Mouse (Mus musculus) spleen, adult 2 months (tissue): ENCODE data around the gene Smad1. TPM values are rescaled to one million over a fixed set of nuclear protein-coding genes. Genes with fewer than 3 reads are reported as not detected.
A peak's percentile ranks its signal among the peaks of the same experiment; 100 is the strongest.

ENCODE experiments used
- DNase-seq, 2 experiments: peaks; one replicate each; pipeline versions ENCODE4 v3.0.0 to v3.0.0-alpha.2; 2012 to 2021; ENCODE audit warnings: low spot score in 2 of 2, low read depth in 1 of 2
- H3K27ac ChIP-seq: fragments of 200-500 bp; 2 replicates; pipeline ENCODE4 v1.5.1; 2012; ENCODE audit warnings: low read length, inconsistent platforms; ENCODE audit not compliant: insufficient read depth
- H3K27me3 ChIP-seq: fragments of 200-500 bp; 2 replicates; pipeline ENCODE4 v1.6.1; 2012; ENCODE audit warnings: mild to moderate bottlenecking, moderate library complexity, low read length, inconsistent platforms; ENCODE audit not compliant: control insufficient read depth, insufficient read depth
- H3K36me3 ChIP-seq: fragments of 200-500 bp; 2 replicates; pipeline ENCODE4 v1.6.1; 2012; ENCODE audit warnings: mild to moderate bottlenecking, low read length, inconsistent platforms; ENCODE audit not compliant: control insufficient read depth, insufficient read depth
- H3K4me1 ChIP-seq: fragments of 200-500 bp; 2 replicates; pipeline ENCODE4 v1.6.1; 2011; ENCODE audit warnings: inconsistent platforms; ENCODE audit not compliant: control insufficient read depth, insufficient read depth, insufficient read length
- H3K4me3 ChIP-seq: fragments of 200-500 bp; 2 replicates; pipeline ENCODE4 v1.5.1; 2011; ENCODE audit warnings: mild to moderate bottlenecking, inconsistent platforms; ENCODE audit not compliant: insufficient read depth, insufficient read length; ENCODE audit errors: extremely low read depth
- CTCF ChIP-seq: fragments of 200-500 bp; IDR thresholded peaks from 2 replicates; pipeline ENCODE4 v1.5.1; 2011; ENCODE audit warnings: mild to moderate bottlenecking, inconsistent platforms; ENCODE audit not compliant: insufficient read depth, insufficient read length, insufficient replicate concordance; ENCODE audit errors: extremely low read depth
- POLR2A ChIP-seq: fragments of 200-500 bp; IDR thresholded peaks from 2 replicates; pipeline ENCODE4 v1.6.1; 2011; ENCODE audit warnings: low read depth, low read length, inconsistent platforms
- WGBS: fragments of 180-500 bp; shearing (Covaris S2); methylation state at CpG from one replicate; pipeline ENCODE4 v1.1.7; 2018; 5-methylcytosine and 5-hydroxymethylcytosine counted together
- polyA plus RNA-seq: library from polyadenylated mRNA; depleted of rRNA; stranded (reverse); fragments of >200 nt; gene quantifications from 2 replicates; pipeline ENCODE4 v1.2.3, GENCODE M21; 2012

Smad1 gene
- polyA plus RNA-seq, 1 experiment = 16.7 TPM

DNA sequence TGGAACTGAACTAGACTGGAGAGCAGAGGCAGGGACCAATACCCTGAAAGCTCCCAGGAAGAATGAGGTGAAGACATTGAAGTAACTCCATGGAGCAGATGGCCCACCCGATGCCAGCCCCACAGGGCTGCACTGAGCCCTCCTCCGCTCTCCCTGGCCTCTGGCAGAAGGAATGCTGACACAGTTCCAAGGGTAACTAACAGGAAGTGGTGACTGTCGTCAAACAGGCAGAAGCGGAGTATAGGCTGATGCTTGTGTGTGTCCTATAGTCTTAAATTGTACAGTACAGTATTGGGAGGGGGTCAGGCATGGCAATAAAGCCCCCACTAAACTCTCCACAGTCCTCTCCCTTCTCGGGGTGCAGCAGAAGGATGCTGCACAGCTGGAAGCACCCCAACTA, 24.9 kb downstream of the Smad1 start:
- TF ChIP-seq POLR2A (no peak), CTCF (no peak)
- no peaks in the 10 kb centered on the region for H3K36me3 ChIP-seq
- H3K27ac ChIP-seq = peak overlapping the region; percentile 40; the same call in 1 of the 2 replicates
- H3K27me3 ChIP-seq = no peaks in the 10 kb centered on the region
- WGBS = 45% methylated on average over 5 of the region's 5 CpGs
- DNase-seq = no peak
- no peak overlapping the region for H3K4me3 ChIP-seq
- peaks cover 13% of the 10 kb centered on the region; the same call in 1 of the 2 replicates for H3K4me1 ChIP-seq

DNA sequence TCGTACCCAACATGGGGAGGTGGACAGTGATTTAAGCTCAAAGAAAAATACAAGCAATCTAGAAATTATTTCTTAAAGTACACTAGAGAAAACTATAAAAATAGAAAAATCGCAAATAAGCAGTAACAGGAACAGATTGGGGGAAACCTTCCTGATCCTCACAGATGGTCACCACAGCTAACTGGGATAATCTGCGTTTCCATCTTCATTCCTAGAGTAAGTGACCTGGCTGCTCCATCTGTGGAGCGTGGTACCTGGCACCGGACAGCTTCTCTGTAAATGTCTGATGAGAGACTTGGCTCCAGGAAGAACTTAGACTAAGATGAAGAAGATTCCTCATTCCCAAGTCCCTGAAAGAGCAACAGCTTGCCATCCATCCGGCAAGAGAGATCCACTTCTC, 25.8 kb downstream of the Smad1 start:
- H3K4me1 ChIP-seq = peaks cover 13% of the 10 kb centered on the region; the same call in 1 of the 2 replicates
- no peak overlapping the region for H3K4me3 ChIP-seq
- TF ChIP-seq POLR2A (no peak), CTCF (no peak)
- H3K27me3 ChIP-seq = no peaks in the 10 kb centered on the region
- WGBS = 88% methylated on average over 6 of the region's 6 CpGs
- no peak overlapping the region for H3K27ac ChIP-seq
- DNase-seq = no peak
- no peaks in the 10 kb centered on the region for H3K36me3 ChIP-seq

DNA sequence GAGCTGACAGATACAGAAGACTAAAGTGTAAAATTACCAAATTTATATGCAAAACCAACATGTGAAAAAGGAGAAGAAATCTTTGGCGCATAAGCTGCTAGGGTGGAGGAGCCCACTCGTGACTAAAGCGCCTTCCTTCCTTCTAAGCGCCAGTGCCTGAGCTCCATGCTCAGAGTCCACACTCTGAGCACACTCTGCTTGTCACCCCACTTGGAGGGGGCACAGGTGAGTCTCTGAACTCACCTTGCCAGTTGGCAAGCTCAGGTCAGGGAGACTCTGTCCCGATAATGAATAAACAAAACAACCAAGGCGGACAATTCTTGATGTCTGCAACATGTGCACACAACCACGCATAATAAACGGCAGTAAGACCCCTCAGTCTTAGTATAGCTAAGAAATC, 26.4 kb downstream of the Smad1 start:
- no peaks in the 10 kb centered on the region for H3K27me3 ChIP-seq
- 73% methylated on average over 8 of the region's 8 CpGs for WGBS
- DNase-seq = no peak
- no peaks in the 10 kb centered on the region for H3K36me3 ChIP-seq
- peaks cover 13% of the 10 kb centered on the region; the same call in 1 of the 2 replicates for H3K4me1 ChIP-seq
- TF ChIP-seq POLR2A (no peak), CTCF (no peak)
- H3K4me3 ChIP-seq = no peak overlapping the region
- H3K27ac ChIP-seq = no peak overlapping the region

DNA sequence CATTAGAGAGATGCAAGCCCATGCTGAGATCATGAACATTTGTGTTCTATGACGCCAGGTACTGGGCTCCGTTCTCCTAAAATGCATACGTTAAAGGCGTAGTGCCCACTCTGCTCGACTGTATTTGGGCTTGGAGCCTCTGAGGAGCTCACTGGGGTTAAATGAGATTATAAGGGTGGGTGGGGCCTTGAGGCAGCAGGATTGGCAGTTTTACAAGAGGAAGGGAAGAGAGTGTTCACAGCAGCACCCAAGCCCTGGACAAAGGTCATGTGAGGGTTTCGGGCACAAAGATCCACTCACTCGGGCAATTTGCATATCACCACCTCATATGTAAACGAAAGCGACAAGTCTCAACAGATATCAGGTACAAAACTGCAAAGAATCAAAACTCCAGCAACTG, 26.8 kb downstream of the Smad1 start:
- 76% methylated on average over 9 of the region's 9 CpGs for WGBS
- no peak for DNase-seq
- no peak for TF ChIP-seq POLR2A
- TF ChIP-seq CTCF = no peak
- H3K4me3 ChIP-seq = no peak overlapping the region
- no peaks in the 10 kb centered on the region for H3K36me3 ChIP-seq
- H3K4me1 ChIP-seq = peaks cover 13% of the 10 kb centered on the region; the same call in 1 of the 2 replicates
- no peak overlapping the region for H3K27ac ChIP-seq
- H3K27me3 ChIP-seq = no peaks in the 10 kb centered on the region

DNA sequence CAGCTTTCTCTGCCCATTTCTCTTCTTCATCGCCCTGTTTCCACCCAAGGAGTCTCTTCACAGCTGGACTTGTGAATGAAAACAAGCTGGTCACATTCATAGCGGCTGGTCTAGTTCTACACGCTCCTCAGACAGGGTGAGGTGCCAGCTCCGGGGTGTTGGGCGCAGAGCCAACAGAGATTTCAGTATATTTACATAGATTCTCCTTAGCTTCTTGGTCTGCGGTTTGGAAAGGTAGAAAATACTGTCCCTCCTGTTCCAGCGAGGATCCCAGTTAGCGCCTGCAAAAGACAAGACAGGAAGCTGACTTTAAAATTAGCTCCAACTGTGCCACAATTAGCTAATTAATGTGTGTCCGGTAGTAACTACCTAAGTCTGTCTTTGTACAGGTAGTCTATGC, 27.2 kb downstream of the Smad1 start:
- Histone ChIP-seq H3K27ac (no peak overlapping the region), H3K4me3 (no peak overlapping the region), H3K4me1 (peaks cover 13% of the 10 kb centered on the region; the same call in 1 of the 2 replicates), H3K36me3 (no peaks in the 10 kb centered on the region), H3K27me3 (no peaks in the 10 kb centered on the region)
- WGBS = 81% methylated on average over 9 of the region's 9 CpGs
- DNase-seq = no peak
- TF ChIP-seq POLR2A (no peak), CTCF (no peak)

DNA sequence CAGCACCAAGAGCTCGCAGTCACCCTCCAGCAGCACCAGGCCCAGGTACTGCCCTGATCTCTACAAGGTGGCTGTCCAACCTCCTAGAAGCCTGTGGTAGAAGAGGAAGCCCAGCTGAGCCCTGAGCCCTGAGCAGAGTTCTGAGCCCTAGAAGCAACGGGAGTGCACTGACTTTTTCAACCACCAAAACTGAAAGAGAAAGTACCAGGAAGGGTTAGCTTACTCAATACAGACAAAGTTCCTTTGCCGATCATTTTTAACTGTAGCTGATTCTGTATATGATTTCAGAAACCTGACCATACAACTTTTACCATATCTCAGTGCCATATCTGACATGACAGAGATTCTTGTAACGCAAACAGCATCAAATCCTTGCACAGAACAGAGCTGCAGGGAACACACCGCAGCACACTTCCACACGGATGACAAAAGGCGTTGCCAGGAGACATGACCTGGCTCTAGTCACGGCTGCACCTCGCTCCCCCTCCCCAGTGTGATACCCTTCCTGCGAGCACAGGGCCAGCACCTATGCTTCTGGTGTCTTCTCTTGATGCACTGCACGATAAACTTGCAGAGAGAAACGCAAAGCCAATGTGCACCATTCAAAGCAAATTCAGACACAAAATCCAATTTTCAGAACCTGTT, 28.6 kb downstream of the Smad1 start:
- H3K27me3 ChIP-seq = no peaks in the 10 kb centered on the region
- peak overlapping the region; percentile 68 for H3K27ac ChIP-seq
- 31% methylated on average over 12 of the region's 12 CpGs for WGBS
- no peak for DNase-seq
- peaks cover 13% of the 10 kb centered on the region; the same call in 1 of the 2 replicates for H3K4me1 ChIP-seq
- H3K36me3 ChIP-seq = no peaks in the 10 kb centered on the region
- peak overlapping the region; percentile 51 for H3K4me3 ChIP-seq
- TF ChIP-seq CTCF (no peak), POLR2A (no peak)

DNA sequence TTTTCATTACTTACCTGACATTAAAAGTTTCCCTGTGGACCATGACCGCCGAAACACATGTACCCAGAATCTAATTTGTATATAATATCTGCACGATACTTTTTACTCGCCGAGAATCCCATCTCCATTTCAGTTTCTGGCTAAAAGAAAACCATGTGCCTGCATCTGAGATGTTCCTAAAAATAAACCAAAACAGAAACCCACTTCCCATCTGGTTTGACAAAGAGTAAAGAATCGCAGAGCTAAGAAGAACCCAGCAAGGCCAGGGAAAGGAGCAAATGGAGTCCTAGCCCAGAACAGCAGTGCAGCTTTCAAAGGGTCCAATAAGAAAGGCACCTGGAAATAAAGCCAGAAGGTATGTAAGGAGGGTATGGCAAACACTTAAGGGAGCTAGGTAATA, 30.2 kb downstream of the Smad1 start:
- H3K4me1 ChIP-seq = peaks cover 10% of the 10 kb centered on the region

More for the DNA sequence above, 30.2 kb downstream of the Smad1 start:
- TF ChIP-seq CTCF (no peak), POLR2A (no peak)
- 51% methylated on average over 6 of the region's 6 CpGs for WGBS
- Histone ChIP-seq H3K27me3 (no peaks in the 10 kb centered on the region), H3K36me3 (no peaks in the 10 kb centered on the region), H3K4me3 (no peak overlapping the region), H3K27ac (no peak overlapping the region)
- DNase-seq = no peak
